Mouse (Mus musculus): ENCODE measurements at regions not wholly inside any gene's neighbourhood (a gene's known extent, or its start where the extent isn't known, plus 50 kb on each side); places are given as distances from the start of the nearest gene placed in this dataset.
"Not testable (repeated sequence)": the region's sequence is repeated elsewhere in the genome, so short reads cannot be mapped to it uniquely, and the experiment has no call there.

DNA sequence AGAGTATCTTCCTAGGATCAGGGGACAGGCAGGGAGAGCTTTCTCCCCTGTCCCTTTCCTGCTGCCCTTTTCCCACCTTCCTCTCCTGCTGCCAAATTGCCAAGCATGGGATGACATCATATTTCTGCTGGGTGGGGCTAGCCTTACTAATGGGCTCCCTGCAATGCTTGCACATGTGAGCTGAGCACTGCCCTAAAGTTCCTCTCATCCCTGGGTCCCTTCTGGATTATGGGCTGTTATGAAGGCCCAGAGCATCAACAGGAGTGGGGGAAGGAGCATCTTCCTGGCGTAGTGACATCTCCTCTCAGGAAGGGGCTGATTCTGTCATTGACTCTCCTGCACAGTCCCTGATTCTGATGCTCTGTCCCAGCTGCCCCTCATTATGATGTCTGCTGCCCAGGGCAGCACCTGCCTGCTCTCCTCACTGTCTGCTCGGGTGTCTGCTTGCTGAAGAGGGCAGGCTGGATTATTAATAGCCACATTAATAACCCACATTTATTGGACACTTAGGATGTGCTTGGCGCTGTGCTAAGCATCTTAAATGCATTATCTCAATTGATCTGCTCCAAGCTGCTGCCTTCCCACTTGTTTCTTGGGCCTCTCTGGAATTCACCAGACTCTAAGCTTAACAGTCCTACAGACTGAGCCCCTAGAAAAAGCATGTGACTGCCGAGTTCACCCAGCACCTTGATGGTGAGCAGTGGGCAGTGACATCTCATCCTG lies 219.1 kb downstream of the Tpra1 start:
- Histone ChIP-seq H3K4me3 (no peak overlapping the region), H3K9ac (replicated peaks) (no peak overlapping the region), H3K4me2 (replicated peaks) (no peak overlapping the region), H3K9me3 (no peaks in the 10 kb centered on the region), H3K36me3 (no peaks in the 10 kb centered on the region), H3K27me3 (no peaks in the 10 kb centered on the region), H3K4me1 (0 out of 2 replicates have a peak, but pooled peaks cover 3% of the 10 kb centered on the region), H3K27ac (replicated peaks) (no peak overlapping the region)
- 0 out of 2 replicates have a peak, but pooled peaks have one; percentile 29 for ATAC-seq (replicated peaks)
- 77% methylated on average over 4 of the region's 4 CpGs for WGBS

DNA sequence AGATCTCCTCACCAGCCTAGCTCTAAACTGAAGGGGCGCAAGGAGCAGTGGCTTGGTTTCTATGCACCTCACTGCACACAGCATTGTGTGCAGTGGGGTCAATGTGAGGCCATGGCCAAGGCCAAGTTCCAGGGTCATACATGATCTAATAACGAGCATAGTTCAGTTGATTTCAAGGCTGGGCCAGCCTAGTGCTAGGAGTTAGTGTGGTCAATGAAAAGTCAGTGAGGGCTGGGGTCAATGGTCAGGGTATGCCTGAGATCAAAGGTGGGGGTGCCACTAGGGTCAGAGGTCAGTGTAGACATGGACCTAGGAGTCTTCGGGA lies 219.7 kb downstream of the Tpra1 start:
- ATAC-seq (replicated peaks) = no peak
- Histone ChIP-seq H3K27ac (replicated peaks) (no peak overlapping the region), H3K36me3 (no peaks in the 10 kb centered on the region), H3K27me3 (no peaks in the 10 kb centered on the region), H3K4me3 (no peak overlapping the region), H3K4me1 (0 out of 2 replicates have a peak, but pooled peaks cover 3% of the 10 kb centered on the region), H3K9ac (replicated peaks) (no peak overlapping the region), H3K9me3 (no peaks in the 10 kb centered on the region), H3K4me2 (replicated peaks) (no peak overlapping the region)
- 76% methylated on average over 3 of the region's 3 CpGs for WGBS

DNA sequence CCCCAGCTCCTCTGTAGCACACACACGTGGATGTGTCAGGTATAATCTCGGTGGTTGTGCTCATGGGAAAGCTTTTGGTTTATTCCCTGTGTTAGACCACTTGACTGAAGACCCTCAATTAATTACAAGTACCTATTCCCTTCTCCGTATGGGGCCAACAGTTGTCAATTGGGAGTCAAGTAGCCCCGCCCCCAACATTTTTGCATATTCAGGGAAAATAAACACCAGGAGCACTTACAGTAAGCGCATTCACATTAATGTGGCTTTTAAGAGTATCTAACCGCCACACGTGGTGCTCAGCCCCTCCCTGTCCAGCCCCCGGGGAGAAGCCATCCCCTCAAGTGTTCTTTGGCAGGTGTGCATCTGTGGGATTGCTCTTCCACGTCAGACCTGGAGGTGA lies 223.9 kb downstream of the Tpra1 start:
- ATAC-seq (replicated peaks) = no peak
- H3K4me2 ChIP-seq (replicated peaks) = no peak overlapping the region
- H3K4me1 ChIP-seq = no peaks in the 10 kb centered on the region
- H3K27me3 ChIP-seq = no peaks in the 10 kb centered on the region
- H3K9ac ChIP-seq (replicated peaks) = no peak overlapping the region
- no peak overlapping the region for H3K4me3 ChIP-seq
- no peak overlapping the region for H3K27ac ChIP-seq (replicated peaks)
- H3K36me3 ChIP-seq = no peaks in the 10 kb centered on the region
- H3K9me3 ChIP-seq = no peaks in the 10 kb centered on the region
- WGBS = 60% methylated on average over 9 of the region's 9 CpGs

DNA sequence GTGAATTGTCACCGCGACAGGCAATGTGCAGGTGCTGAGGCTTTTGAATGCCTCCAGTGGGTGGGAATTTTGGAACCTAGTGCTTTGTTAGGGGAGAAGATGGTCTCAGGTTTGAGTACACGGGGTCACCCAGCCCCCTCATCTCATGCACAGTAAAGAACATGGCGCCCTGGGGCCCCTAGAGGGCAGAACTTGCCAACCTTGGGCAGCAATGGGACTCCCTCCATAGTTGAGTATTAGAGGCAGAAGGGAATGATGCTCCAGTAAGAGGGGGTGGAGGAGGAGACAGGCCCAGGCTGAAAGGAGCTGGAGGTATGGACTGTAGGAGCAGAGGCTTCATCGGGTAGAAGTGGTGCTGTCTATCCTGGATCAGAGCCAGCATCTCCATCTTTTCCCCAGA lies 226.1 kb downstream of the Tpra1 start:
- not testable (repeated sequence) for H3K27me3 ChIP-seq; H3K27ac ChIP-seq (replicated peaks); H3K4me1 ChIP-seq; H3K4me3 ChIP-seq; H3K4me2 ChIP-seq (replicated peaks); H3K36me3 ChIP-seq; ATAC-seq (replicated peaks); H3K9ac ChIP-seq (replicated peaks); H3K9me3 ChIP-seq
- 66% methylated on average over 5 of the region's 5 CpGs for WGBS

DNA sequence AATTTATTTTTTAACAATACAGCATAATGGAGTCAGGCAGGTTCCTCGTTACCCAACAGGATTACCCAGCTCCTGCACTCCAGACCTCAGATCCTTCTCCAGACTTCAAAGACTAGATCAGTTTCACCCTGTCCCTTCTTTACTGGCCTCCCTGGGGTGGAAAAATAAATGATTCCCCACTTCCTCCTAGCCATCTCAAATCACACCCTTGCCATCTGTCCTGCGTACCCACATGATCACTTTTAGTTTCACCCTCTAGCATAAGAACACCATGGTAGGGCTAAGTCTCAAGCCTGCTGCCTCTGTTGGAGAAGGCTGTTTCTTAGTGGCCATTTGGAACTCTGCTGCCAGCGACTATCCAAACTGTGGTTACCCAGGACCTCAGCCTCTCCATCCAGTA lies 222.0 kb downstream of the Plxna1 start:
- Histone ChIP-seq H3K36me3 (no peaks in the 10 kb centered on the region), H3K9ac (replicated peaks) (no peak overlapping the region), H3K27ac (replicated peaks) (no peak overlapping the region), H3K9me3 (no peaks in the 10 kb centered on the region), H3K4me1 (0 out of 2 replicates have a peak, but pooled peaks cover 4% of the 10 kb centered on the region), H3K4me2 (replicated peaks) (no peak overlapping the region), H3K4me3 (no peak overlapping the region), H3K27me3 (no peaks in the 10 kb centered on the region)
- WGBS = 71% methylated on average over 3 of the region's 3 CpGs
- ATAC-seq (replicated peaks) = no peak

DNA sequence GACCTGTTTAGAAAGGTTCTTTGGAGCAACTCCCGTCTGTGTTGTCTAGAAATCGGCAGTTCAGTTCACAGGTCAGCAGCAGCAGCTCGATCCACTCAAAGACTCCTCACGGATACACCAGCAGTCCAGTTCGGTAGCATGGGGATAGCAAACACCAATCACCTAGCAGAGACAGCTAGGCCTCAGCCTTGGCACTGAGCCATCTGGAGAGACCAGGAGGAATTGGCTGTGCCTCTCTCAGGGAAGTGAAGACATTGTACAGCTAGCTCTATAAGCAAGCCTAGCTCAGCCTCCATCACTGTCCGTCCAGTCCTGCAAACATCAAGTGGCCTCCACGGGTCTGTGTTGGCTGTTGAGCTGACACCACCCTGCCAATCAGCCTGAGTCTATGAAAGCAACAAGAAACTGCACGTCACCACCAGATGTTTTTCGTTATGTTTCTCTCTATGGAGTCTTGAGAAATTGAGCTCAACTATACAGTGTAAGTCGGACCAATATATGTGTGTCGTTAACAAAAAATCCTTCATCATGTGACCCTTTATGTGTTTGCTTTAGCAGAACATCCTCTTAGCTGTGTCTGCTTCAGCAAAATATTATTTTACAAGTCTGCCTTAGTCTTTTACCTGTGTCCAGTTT lies 209.3 kb downstream of the Plxna1 start:
- Histone ChIP-seq H3K27me3 (no peaks in the 10 kb centered on the region), H3K9ac (replicated peaks) (no peak overlapping the region), H3K4me2 (replicated peaks) (no peak overlapping the region), H3K27ac (replicated peaks) (no peak overlapping the region), H3K4me1 (no peaks in the 10 kb centered on the region), H3K36me3 (no peaks in the 10 kb centered on the region), H3K9me3 (no peaks in the 10 kb centered on the region), H3K4me3 (no peak overlapping the region)
- WGBS = 83% methylated on average over 11 of the region's 11 CpGs
- ATAC-seq (replicated peaks) = no peak

DNA sequence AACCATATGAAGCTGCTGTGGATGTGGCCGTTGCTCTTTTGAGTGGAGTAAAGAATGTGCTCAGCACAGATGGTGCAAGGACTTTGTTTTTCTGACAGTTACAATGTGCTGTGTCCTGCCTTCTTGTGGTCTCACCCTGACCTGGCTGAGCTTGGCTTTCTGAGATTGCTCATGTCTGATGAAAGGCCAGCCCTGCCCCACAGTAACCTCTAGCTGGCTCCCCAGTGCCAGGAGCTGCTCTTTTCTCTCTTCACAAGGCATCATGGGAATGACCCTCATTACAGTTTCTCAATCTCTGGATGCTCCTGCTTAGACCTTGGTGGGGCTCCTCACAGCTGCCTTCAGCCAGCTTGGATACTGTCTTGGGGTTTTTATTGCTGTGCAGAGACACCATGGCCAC lies 204.9 kb downstream of the Plxna1 start:
- H3K27me3 ChIP-seq = no peaks in the 10 kb centered on the region
- no peak overlapping the region for H3K9ac ChIP-seq (replicated peaks)
- WGBS = 86% methylated on average over 1 of the region's 1 CpGs
- ATAC-seq (replicated peaks) = no peak
- no peaks in the 10 kb centered on the region for H3K9me3 ChIP-seq
- no peaks in the 10 kb centered on the region for H3K4me1 ChIP-seq
- H3K4me3 ChIP-seq = no peak overlapping the region
- no peak overlapping the region for H3K27ac ChIP-seq (replicated peaks)
- no peaks in the 10 kb centered on the region for H3K36me3 ChIP-seq
- no peak overlapping the region for H3K4me2 ChIP-seq (replicated peaks)

DNA sequence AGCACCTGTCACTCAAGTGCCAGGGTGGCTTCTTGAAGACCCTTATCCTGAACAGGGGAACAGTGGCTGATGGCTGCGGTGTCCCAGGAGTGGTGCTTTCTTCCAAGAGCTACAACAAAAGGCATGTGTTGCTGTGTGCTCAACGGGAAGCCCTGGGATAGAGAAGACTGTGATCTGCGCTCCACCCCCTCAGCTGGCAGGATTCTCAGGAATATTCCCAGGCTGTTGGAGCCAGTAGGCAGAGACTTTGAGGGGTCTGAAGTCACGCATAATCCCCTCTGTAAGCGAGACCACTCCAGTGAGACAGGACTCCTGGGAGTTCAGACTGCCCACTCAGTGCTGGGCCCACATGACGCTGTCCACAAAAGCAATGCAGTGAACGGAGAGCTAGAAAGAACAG lies 202.4 kb downstream of the Plxna1 start:
- ATAC-seq (replicated peaks) = no peak
- Histone ChIP-seq H3K9me3 (no peaks in the 10 kb centered on the region), H3K27ac (replicated peaks) (no peak overlapping the region), H3K9ac (replicated peaks) (no peak overlapping the region), H3K36me3 (no peaks in the 10 kb centered on the region), H3K27me3 (no peaks in the 10 kb centered on the region), H3K4me2 (replicated peaks) (no peak overlapping the region), H3K4me1 (no peaks in the 10 kb centered on the region), H3K4me3 (no peak overlapping the region)
- WGBS = 29% methylated on average over 7 of the region's 7 CpGs

DNA sequence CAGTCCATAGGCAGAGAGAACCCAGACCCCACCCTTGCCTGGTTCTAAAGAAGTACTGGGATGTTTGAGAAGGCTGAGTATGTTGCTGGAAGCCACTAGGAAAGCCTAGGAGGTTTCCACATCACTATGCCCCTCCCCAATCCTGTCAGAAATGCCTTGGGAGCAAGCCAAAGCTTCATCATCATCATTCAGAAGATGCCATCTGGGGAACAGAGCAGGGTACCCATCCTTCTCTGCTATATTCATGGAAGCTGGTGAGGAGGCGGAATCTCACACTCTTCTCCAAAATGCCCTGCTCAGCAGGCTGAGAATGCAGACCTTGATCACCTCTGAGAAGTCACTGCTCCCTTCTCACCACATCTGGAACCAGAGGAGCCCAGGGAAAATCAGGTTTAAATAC lies 200.7 kb downstream of the Plxna1 start:
- no peaks in the 10 kb centered on the region for H3K27me3 ChIP-seq
- H3K36me3 ChIP-seq = no peaks in the 10 kb centered on the region
- 94% methylated on average over 1 of the region's 1 CpGs for WGBS
- no peak overlapping the region for H3K27ac ChIP-seq (replicated peaks)
- H3K9ac ChIP-seq (replicated peaks) = no peak overlapping the region
- H3K4me1 ChIP-seq = no peaks in the 10 kb centered on the region
- no peak overlapping the region for H3K4me2 ChIP-seq (replicated peaks)
- no peak overlapping the region for H3K4me3 ChIP-seq
- ATAC-seq (replicated peaks) = no peak
- H3K9me3 ChIP-seq = no peaks in the 10 kb centered on the region

DNA sequence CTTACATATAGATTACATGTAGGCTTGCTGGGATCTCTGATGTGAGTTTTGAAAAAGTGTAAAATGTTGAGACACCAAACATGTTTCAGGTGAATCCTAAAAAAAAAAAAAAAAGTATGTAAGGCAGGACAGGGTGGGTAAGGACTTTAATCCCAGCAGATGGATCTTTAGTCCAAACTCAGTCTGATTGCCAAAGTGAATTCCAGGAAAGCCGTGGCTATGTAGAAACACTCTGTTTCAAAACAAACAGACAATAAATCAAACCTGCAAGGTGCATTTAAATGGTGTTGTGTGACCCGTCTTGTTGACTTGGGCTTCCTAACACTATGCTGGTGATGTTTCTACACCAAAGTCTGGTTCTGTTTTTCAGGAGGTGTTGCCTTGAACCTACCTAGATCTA lies 192.9 kb downstream of the Plxna1 start:
- no peaks in the 10 kb centered on the region for H3K36me3 ChIP-seq
- no peaks in the 10 kb centered on the region for H3K9me3 ChIP-seq
- no peak overlapping the region for H3K27ac ChIP-seq (replicated peaks)
- no peak overlapping the region for H3K4me3 ChIP-seq
- no peaks in the 10 kb centered on the region for H3K27me3 ChIP-seq
- H3K4me2 ChIP-seq (replicated peaks) = no peak overlapping the region
- no peaks in the 10 kb centered on the region for H3K4me1 ChIP-seq
- no peak overlapping the region for H3K9ac ChIP-seq (replicated peaks)
- 85% methylated on average over 2 of the region's 2 CpGs for WGBS
- no peak for ATAC-seq (replicated peaks)

DNA sequence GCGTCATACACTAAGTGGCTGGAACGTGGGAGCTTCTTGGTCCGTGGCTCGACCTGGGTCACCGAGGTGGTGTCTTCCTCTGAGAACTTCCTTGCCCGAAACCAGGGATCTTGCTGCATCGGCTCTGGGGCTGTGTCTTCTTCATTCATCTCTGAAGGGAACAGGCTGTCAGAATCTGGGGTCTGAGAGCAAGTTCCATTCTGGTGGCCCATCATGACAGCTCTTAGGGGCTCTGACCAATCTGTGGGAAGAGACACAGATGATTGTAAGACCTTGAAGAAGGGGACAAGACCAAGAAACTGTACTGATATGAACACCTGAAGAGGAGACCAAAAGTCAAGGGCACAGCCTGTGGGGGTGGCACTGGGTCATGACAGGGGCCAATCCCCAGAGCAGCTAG lies 177.5 kb downstream of the Plxna1 start:
- not testable (repeated sequence) for H3K4me2 ChIP-seq (replicated peaks); H3K9me3 ChIP-seq; H3K27ac ChIP-seq (replicated peaks); H3K9ac ChIP-seq (replicated peaks); H3K27me3 ChIP-seq; H3K36me3 ChIP-seq; H3K4me3 ChIP-seq; H3K4me1 ChIP-seq; ATAC-seq (replicated peaks)
- WGBS = 100% methylated on average over 2 of the region's 7 CpGs

DNA sequence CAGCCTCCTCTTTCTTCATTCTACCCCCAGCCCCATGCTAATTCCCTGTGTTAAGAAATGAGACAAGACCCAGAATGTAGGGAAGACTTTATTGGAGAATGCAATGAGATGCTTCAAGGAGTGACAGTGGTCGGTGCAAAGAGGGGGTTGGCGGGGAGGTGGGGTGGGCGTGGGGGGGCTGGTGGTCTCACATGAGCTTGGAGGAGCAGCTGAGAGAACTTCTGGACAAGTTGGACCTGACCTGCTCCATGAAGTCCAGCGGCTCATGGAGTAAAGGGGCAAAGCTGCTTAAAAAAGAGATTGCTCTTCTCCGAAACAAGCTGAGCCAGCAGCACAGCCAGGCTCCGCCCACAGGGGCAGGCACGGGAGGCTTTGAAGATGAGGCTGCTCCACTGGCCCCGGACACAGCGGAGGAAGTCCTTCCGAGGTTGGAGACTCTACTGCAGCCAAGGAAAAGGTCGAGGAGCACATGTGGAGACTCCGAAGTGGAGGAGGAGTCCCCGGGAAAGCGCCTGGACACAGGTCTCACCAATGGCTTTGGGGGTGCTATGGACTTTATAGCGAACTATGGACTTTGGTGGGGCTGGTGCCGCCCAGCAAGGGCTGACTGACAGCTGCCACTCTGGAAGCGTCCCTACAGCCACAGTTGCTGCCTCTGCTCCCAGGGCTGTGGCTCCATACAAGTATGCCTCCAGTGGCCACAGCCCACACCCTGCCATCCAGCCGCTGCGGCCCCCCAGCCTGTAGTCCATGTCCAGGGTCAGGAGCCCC lies 161.7 kb downstream of the Plxna1 start:
- H3K9ac ChIP-seq (replicated peaks); H3K27me3 ChIP-seq; H3K9me3 ChIP-seq; H3K27ac ChIP-seq (replicated peaks); ATAC-seq (replicated peaks); H3K4me1 ChIP-seq; H3K36me3 ChIP-seq: not testable (repeated sequence)
- WGBS = 13% methylated on average over 19 of the region's 19 CpGs
- 0 out of 2 replicates have a peak overlapping the region, but pooled peaks have one; percentile 13 for H3K4me3 ChIP-seq
- H3K4me2 ChIP-seq (replicated peaks) = peak overlapping the region; percentile 37
